Mouse (Mus musculus): ENCODE results near the gene Gm11213. TPM values are rescaled to one million over a fixed set of nuclear protein-coding genes. Genes with fewer than 3 reads are reported as not detected.
A peak's percentile ranks its signal among the peaks of the same experiment; 100 is the strongest.

The Gm11213 gene
- not detected in 2 replicates for polyA plus RNA-seq (2014; fragmentation: Nextera tagmentation; extraction: Ambion mirVana)

GRCm38 (mm10) chr4:63604945-63605344, at the start of gene Gm11213:
TSS of gene Gm11213 (minus strand) at chr4:63605261.
- no peaks in the 10 kb centered on the region for H3K27me3 ChIP-seq (ENCODE audit: control insufficient read depth, insufficient read depth, low read length)
- H3K27ac ChIP-seq (ENCODE audit: low read depth, low read length): no peak within 1 kb of the TSS
- no peak within 1 kb of the TSS for H3K4me2 ChIP-seq
- H3K4me1 ChIP-seq (ENCODE audit: control insufficient read depth, insufficient read depth, low read length): no peaks in the 10 kb centered on the region
- H3K4me3 ChIP-seq (ENCODE audit: low read depth, low read length): no peak within 1 kb of the TSS
- no peak for ATAC-seq (ENCODE audit: low FRiP score)
- DNase-seq (ENCODE audit: low spot score, missing footprints): no peak
- H3K36me3 ChIP-seq (ENCODE audit: control insufficient read depth, insufficient read depth, low read length): no peaks in the 10 kb centered on the region
- H3K9ac ChIP-seq (ENCODE audit: low read length): no peak within 1 kb of the TSS
- no peaks in the 10 kb centered on the region for H3K9me3 ChIP-seq (ENCODE audit: control insufficient read depth, low read length)
- WGBS: 71% methylated on average over 3 of the region's 3 CpGs

DNA sequence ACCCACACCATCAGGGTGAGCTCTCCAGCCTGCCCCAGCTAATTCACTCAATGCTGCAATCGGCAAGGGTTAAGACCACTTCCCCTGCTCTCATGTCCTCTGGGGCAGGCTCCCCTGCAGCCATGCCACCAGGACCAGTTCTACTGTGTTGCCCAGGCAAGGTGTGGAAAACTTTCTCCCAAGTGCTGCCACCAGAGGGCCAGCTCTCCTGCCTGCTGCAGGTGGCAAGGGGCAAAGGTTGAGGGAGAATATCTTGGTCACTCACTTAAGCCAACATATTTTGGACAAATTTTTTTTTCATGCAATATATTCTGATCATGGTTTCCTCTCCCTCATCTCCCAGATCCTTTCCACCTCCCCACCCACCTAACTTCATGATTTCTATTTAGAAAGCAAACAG, 49.3 kb upstream of the Gm11213 start:
- no peak for ATAC-seq (ENCODE audit: low FRiP score)
- 63% methylated on average over 1 of the region's 1 CpGs for WGBS

GRCm38 (mm10) chr4:63643956-63644726, 39.1 kb upstream of the Gm11213 start:
- Histone ChIP-seq H3K27me3 (ENCODE audit: control insufficient read depth, insufficient read depth, low read length) (no peaks in the 10 kb centered on the region), H3K27ac (ENCODE audit: low read depth, low read length) (no peak overlapping the region), H3K4me1 (ENCODE audit: control insufficient read depth, insufficient read depth, low read length) (no peaks in the 10 kb centered on the region), H3K4me2 (no peak overlapping the region), H3K9me3 (ENCODE audit: control insufficient read depth, low read length) (no peaks in the 10 kb centered on the region), H3K9ac (ENCODE audit: low read length) (no peak overlapping the region), H3K4me3 (ENCODE audit: low read depth, low read length) (no peak overlapping the region), H3K36me3 (ENCODE audit: control insufficient read depth, insufficient read depth, low read length) (no peaks in the 10 kb centered on the region)
- no peak for ATAC-seq (ENCODE audit: low FRiP score)
- DNase-seq (ENCODE audit: low spot score, missing footprints): no peak

More for the DNA sequence above, 49.3 kb upstream of the Gm11213 start:
- H3K27me3 ChIP-seq (ENCODE audit: control insufficient read depth, insufficient read depth, low read length): no peaks in the 10 kb centered on the region
- H3K36me3 ChIP-seq (ENCODE audit: control insufficient read depth, insufficient read depth, low read length): no peaks in the 10 kb centered on the region
- no peak overlapping the region for H3K4me3 ChIP-seq (ENCODE audit: low read depth, low read length)
- no peaks in the 10 kb centered on the region for H3K9me3 ChIP-seq (ENCODE audit: control insufficient read depth, low read length)
- H3K27ac ChIP-seq (ENCODE audit: low read depth, low read length): no peak overlapping the region
- no peak overlapping the region for H3K9ac ChIP-seq (ENCODE audit: low read length)
- peak; percentile 60 for DNase-seq (ENCODE audit: low spot score, missing footprints)
- no peaks in the 10 kb centered on the region for H3K4me1 ChIP-seq (ENCODE audit: control insufficient read depth, insufficient read depth, low read length)
- H3K4me2 ChIP-seq: no peak overlapping the region

- WGBS: 79% methylated on average over 2 of the region's 2 CpGs
- Histone ChIP-seq H3K9ac (ENCODE audit: low read length) (no peak overlapping the region), H3K36me3 (ENCODE audit: control insufficient read depth, insufficient read depth, low read length) (no peaks in the 10 kb centered on the region), H3K4me2 (no peak overlapping the region), H3K27ac (ENCODE audit: low read depth, low read length) (no peak overlapping the region), H3K9me3 (ENCODE audit: control insufficient read depth, low read length) (no peaks in the 10 kb centered on the region), H3K4me1 (ENCODE audit: control insufficient read depth, insufficient read depth, low read length) (no peaks in the 10 kb centered on the region), H3K4me3 (ENCODE audit: low read depth, low read length) (no peak overlapping the region), H3K27me3 (ENCODE audit: control insufficient read depth, insufficient read depth, low read length) (no peaks in the 10 kb centered on the region)
- ATAC-seq (ENCODE audit: low FRiP score): no peak
- no peak for DNase-seq (ENCODE audit: low spot score, missing footprints)
Measured at GRCm38 (mm10) chr4:63639842-63640241, 34.8 kb upstream of the Gm11213 start.

GRCm38 (mm10) chr4:63638603-63639002, 33.5 kb upstream of the Gm11213 start:
- H3K9ac ChIP-seq (ENCODE audit: low read length): no peak overlapping the region
- ATAC-seq (ENCODE audit: low FRiP score) (no peak), DNase-seq (ENCODE audit: low spot score, missing footprints) (no peak)
- H3K4me3 ChIP-seq (ENCODE audit: low read depth, low read length): no peak overlapping the region
- 90% methylated on average over 1 of the region's 1 CpGs for WGBS
- no peaks in the 10 kb centered on the region for H3K9me3 ChIP-seq (ENCODE audit: control insufficient read depth, low read length)
- H3K4me1 ChIP-seq (ENCODE audit: control insufficient read depth, insufficient read depth, low read length): no peaks in the 10 kb centered on the region
- no peak overlapping the region for H3K27ac ChIP-seq (ENCODE audit: low read depth, low read length)
- no peaks in the 10 kb centered on the region for H3K36me3 ChIP-seq (ENCODE audit: control insufficient read depth, insufficient read depth, low read length)
- no peak overlapping the region for H3K4me2 ChIP-seq
- no peaks in the 10 kb centered on the region for H3K27me3 ChIP-seq (ENCODE audit: control insufficient read depth, insufficient read depth, low read length)

DNA sequence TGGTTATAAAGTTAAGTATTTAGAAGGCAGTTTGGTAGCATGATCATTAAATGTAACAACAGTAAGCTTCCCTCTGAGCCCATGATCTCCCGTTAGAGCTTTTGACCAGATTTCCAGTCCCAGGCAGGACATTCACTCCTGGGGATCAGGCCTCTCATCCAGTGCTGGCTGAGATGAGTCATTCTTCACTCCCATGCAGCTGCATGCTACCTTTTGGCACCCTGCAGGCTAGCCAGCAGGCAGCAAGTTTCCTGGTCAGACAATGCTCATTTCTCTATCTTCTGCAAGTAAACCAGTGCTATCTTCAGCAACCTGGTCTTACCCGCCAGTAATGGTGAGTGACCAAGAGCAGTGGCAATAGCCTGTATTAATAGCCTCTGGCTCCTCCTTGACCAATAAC, 28.1 kb upstream of the Gm11213 start:
- 84% methylated on average over 2 of the region's 2 CpGs for WGBS
- no peaks in the 10 kb centered on the region for H3K9me3 ChIP-seq (ENCODE audit: control insufficient read depth, low read length)
- no peak overlapping the region for H3K4me2 ChIP-seq
- H3K27ac ChIP-seq (ENCODE audit: low read depth, low read length): no peak overlapping the region
- no peaks in the 10 kb centered on the region for H3K4me1 ChIP-seq (ENCODE audit: control insufficient read depth, insufficient read depth, low read length)
- no peak overlapping the region for H3K4me3 ChIP-seq (ENCODE audit: low read depth, low read length)
- DNase-seq (ENCODE audit: low spot score, missing footprints) (no peak), ATAC-seq (ENCODE audit: low FRiP score) (no peak)
- no peak overlapping the region for H3K9ac ChIP-seq (ENCODE audit: low read length)
- no peaks in the 10 kb centered on the region for H3K36me3 ChIP-seq (ENCODE audit: control insufficient read depth, insufficient read depth, low read length)
- no peaks in the 10 kb centered on the region for H3K27me3 ChIP-seq (ENCODE audit: control insufficient read depth, insufficient read depth, low read length)

GRCm38 (mm10) chr4:63627111-63627510, 22.1 kb upstream of the Gm11213 start:
- Histone ChIP-seq H3K4me1 (ENCODE audit: control insufficient read depth, insufficient read depth, low read length) (no peaks in the 10 kb centered on the region), H3K4me2 (no peak overlapping the region), H3K4me3 (ENCODE audit: low read depth, low read length) (no peak overlapping the region), H3K9ac (ENCODE audit: low read length) (no peak overlapping the region), H3K27ac (ENCODE audit: low read depth, low read length) (no peak overlapping the region), H3K9me3 (ENCODE audit: control insufficient read depth, low read length) (no peaks in the 10 kb centered on the region), H3K27me3 (ENCODE audit: control insufficient read depth, insufficient read depth, low read length) (no peaks in the 10 kb centered on the region), H3K36me3 (ENCODE audit: control insufficient read depth, insufficient read depth, low read length) (no peaks in the 10 kb centered on the region)
- WGBS: 87% methylated on average over 8 of the region's 8 CpGs
- ATAC-seq (ENCODE audit: low FRiP score) (no peak), DNase-seq (ENCODE audit: low spot score, missing footprints) (no peak)

GRCm38 (mm10) chr4:63625563-63626080, 20.6 kb upstream of the Gm11213 start:
- no peaks in the 10 kb centered on the region for H3K4me1 ChIP-seq (ENCODE audit: control insufficient read depth, insufficient read depth, low read length)
- H3K27ac ChIP-seq (ENCODE audit: low read depth, low read length): no peak overlapping the region
- ATAC-seq (ENCODE audit: low FRiP score) (no peak), DNase-seq (ENCODE audit: low spot score, missing footprints) (no peak)
- WGBS: 74% methylated on average over 3 of the region's 3 CpGs
- no peak overlapping the region for H3K4me3 ChIP-seq (ENCODE audit: low read depth, low read length)
- H3K9ac ChIP-seq (ENCODE audit: low read length): no peak overlapping the region
- H3K4me2 ChIP-seq: no peak overlapping the region
- H3K27me3 ChIP-seq (ENCODE audit: control insufficient read depth, insufficient read depth, low read length): no peaks in the 10 kb centered on the region
- no peaks in the 10 kb centered on the region for H3K9me3 ChIP-seq (ENCODE audit: control insufficient read depth, low read length)
- no peaks in the 10 kb centered on the region for H3K36me3 ChIP-seq (ENCODE audit: control insufficient read depth, insufficient read depth, low read length)

- Histone ChIP-seq H3K4me2 (no peak within 1 kb of the TSS), H3K4me3 (ENCODE audit: low read depth, low read length) (no peak within 1 kb of the TSS), H3K9me3 (ENCODE audit: control insufficient read depth, low read length) (no peaks in the 10 kb centered on the region), H3K4me1 (ENCODE audit: control insufficient read depth, insufficient read depth, low read length) (no peaks in the 10 kb centered on the region), H3K36me3 (ENCODE audit: control insufficient read depth, insufficient read depth, low read length) (no peaks in the 10 kb centered on the region), H3K27me3 (ENCODE audit: control insufficient read depth, insufficient read depth, low read length) (no peaks in the 10 kb centered on the region), H3K27ac (ENCODE audit: low read depth, low read length) (no peak within 1 kb of the TSS), H3K9ac (ENCODE audit: low read length) (no peak within 1 kb of the TSS)
- WGBS: 62% methylated on average over 5 of the region's 5 CpGs
- no peak; the same call in 1 of the 2 replicates for ATAC-seq (ENCODE audit: low FRiP score)
- DNase-seq (ENCODE audit: low spot score, missing footprints): no peak
Measured at GRCm38 (mm10) chr4:63622378-63622835, 17.3 kb upstream of the Gm11213 start, which contains the start of gene Tex48. TSS of gene Tex48 (minus strand) at chr4:63622428.
